Mouse (Mus musculus): ENCODE measurements at regions not wholly inside any gene's neighbourhood (a gene's known extent, or its start where the extent isn't known, plus 50 kb on each side); places are given as distances from the start of the nearest gene placed in this dataset.
"Not testable (repeated sequence)": the region's sequence is repeated elsewhere in the genome, so short reads cannot be mapped to it uniquely, and the experiment has no call there.

GRCm38 (mm10) chr1:12120926-12121325, 707.0 kb downstream of the A830018L16Rik start:
- no peaks in the 10 kb centered on the region for H3K36me3 ChIP-seq (ENCODE audit: control insufficient read depth, insufficient read depth, low read length)
- no peak overlapping the region for H3K4me3 ChIP-seq (ENCODE audit: low read length)
- no peaks in the 10 kb centered on the region for H3K4me1 ChIP-seq (ENCODE audit: control insufficient read depth, insufficient read depth, low read length)
- no peak overlapping the region for H3K4me2 ChIP-seq (ENCODE audit: low read depth, low read length)
- no peak overlapping the region for H3K9ac ChIP-seq (ENCODE audit: low read depth, low read length)
- WGBS, result 87% methylated on average over 7 of the region's 7 CpGs
- no peak overlapping the region for H3K27ac ChIP-seq (ENCODE audit: low read length)
- H3K27me3 ChIP-seq (replicated peaks; ENCODE audit: control insufficient read depth, insufficient read depth, low read length), result no peaks in the 10 kb centered on the region
- no peak for ATAC-seq
- H3K9me3 ChIP-seq (ENCODE audit: control insufficient read depth, low read length), result no peaks in the 10 kb centered on the region

- H3K4me2 ChIP-seq (ENCODE audit: low read depth, low read length); H3K9me3 ChIP-seq (ENCODE audit: control insufficient read depth, low read length); H3K4me3 ChIP-seq (ENCODE audit: low read length); H3K27me3 ChIP-seq (replicated peaks; ENCODE audit: control insufficient read depth, insufficient read depth, low read length); H3K4me1 ChIP-seq (ENCODE audit: control insufficient read depth, insufficient read depth, low read length); H3K27ac ChIP-seq (ENCODE audit: low read length); H3K36me3 ChIP-seq (ENCODE audit: control insufficient read depth, insufficient read depth, low read length); ATAC-seq; H3K9ac ChIP-seq (ENCODE audit: low read depth, low read length): not testable (repeated sequence)
- WGBS, result 78% methylated on average over 2 of the region's 2 CpGs
Measured at GRCm38 (mm10) chr1:12126611-12127010, 712.7 kb downstream of the A830018L16Rik start.

GRCm38 (mm10) chr1:12170503-12170902, 756.6 kb downstream of the A830018L16Rik start:
- no peaks in the 10 kb centered on the region for H3K36me3 ChIP-seq (ENCODE audit: control insufficient read depth, insufficient read depth, low read length)
- WGBS, result 93% methylated on average over 10 of the region's 10 CpGs

GRCm38 (mm10) chr1:12189646-12190233, 775.8 kb downstream of the A830018L16Rik start:
- no peaks in the 10 kb centered on the region for H3K4me1 ChIP-seq (ENCODE audit: control insufficient read depth, insufficient read depth, low read length)
- no peak overlapping the region for H3K4me2 ChIP-seq (ENCODE audit: low read depth, low read length)
- 42% methylated on average over 5 of the region's 5 CpGs for WGBS
- H3K9ac ChIP-seq (ENCODE audit: low read depth, low read length), result no peak overlapping the region
- peak; percentile 31; the same call in 1 of the 2 replicates for ATAC-seq
- no peaks in the 10 kb centered on the region for H3K9me3 ChIP-seq (ENCODE audit: control insufficient read depth, low read length)
- no peaks in the 10 kb centered on the region for H3K27me3 ChIP-seq (replicated peaks; ENCODE audit: control insufficient read depth, insufficient read depth, low read length)
- H3K27ac ChIP-seq (ENCODE audit: low read length), result no peak overlapping the region
- no peaks in the 10 kb centered on the region for H3K36me3 ChIP-seq (ENCODE audit: control insufficient read depth, insufficient read depth, low read length)
- H3K4me3 ChIP-seq (ENCODE audit: low read length), result no peak overlapping the region

More at GRCm38 (mm10) chr1:12170503-12170902, 756.6 kb downstream of the A830018L16Rik start:
- H3K9me3 ChIP-seq (ENCODE audit: control insufficient read depth, low read length), result no peaks in the 10 kb centered on the region
- no peak overlapping the region for H3K27ac ChIP-seq (ENCODE audit: low read length)
- H3K4me2 ChIP-seq (ENCODE audit: low read depth, low read length), result no peak overlapping the region
- no peaks in the 10 kb centered on the region for H3K4me1 ChIP-seq (ENCODE audit: control insufficient read depth, insufficient read depth, low read length)
- no peak overlapping the region for H3K4me3 ChIP-seq (ENCODE audit: low read length)
- H3K9ac ChIP-seq (ENCODE audit: low read depth, low read length), result no peak overlapping the region
- no peaks in the 10 kb centered on the region for H3K27me3 ChIP-seq (replicated peaks; ENCODE audit: control insufficient read depth, insufficient read depth, low read length)
- ATAC-seq, result no peak

- H3K4me2 ChIP-seq (ENCODE audit: low read depth, low read length), result no peak overlapping the region
- no peaks in the 10 kb centered on the region for H3K4me1 ChIP-seq (ENCODE audit: control insufficient read depth, insufficient read depth, low read length)
- ATAC-seq, result no peak
- H3K27ac ChIP-seq (ENCODE audit: low read length), result no peak overlapping the region
- H3K4me3 ChIP-seq (ENCODE audit: low read length), result no peak overlapping the region
- no peaks in the 10 kb centered on the region for H3K9me3 ChIP-seq (ENCODE audit: control insufficient read depth, low read length)
- no peak overlapping the region for H3K9ac ChIP-seq (ENCODE audit: low read depth, low read length)
- WGBS, result 63% methylated on average over 1 of the region's 1 CpGs
- no peaks in the 10 kb centered on the region for H3K36me3 ChIP-seq (ENCODE audit: control insufficient read depth, insufficient read depth, low read length)
- no peaks in the 10 kb centered on the region for H3K27me3 ChIP-seq (replicated peaks; ENCODE audit: control insufficient read depth, insufficient read depth, low read length)
Measured at GRCm38 (mm10) chr1:12192588-12192987, 778.7 kb downstream of the A830018L16Rik start.

- Histone ChIP-seq H3K4me2 (ENCODE audit: low read depth, low read length) (no peak overlapping the region), H3K4me3 (ENCODE audit: low read length) (no peak overlapping the region), H3K4me1 (ENCODE audit: control insufficient read depth, insufficient read depth, low read length) (no peaks in the 10 kb centered on the region), H3K9me3 (ENCODE audit: control insufficient read depth, low read length) (no peaks in the 10 kb centered on the region), H3K9ac (ENCODE audit: low read depth, low read length) (no peak overlapping the region), H3K27me3 (replicated peaks; ENCODE audit: control insufficient read depth, insufficient read depth, low read length) (no peaks in the 10 kb centered on the region), H3K36me3 (ENCODE audit: control insufficient read depth, insufficient read depth, low read length) (no peaks in the 10 kb centered on the region), H3K27ac (ENCODE audit: low read length) (no peak overlapping the region)
- no peak for ATAC-seq
- WGBS, result 74% methylated on average over 1 of the region's 1 CpGs
Measured at GRCm38 (mm10) chr1:12231089-12231488, 817.2 kb downstream of the A830018L16Rik start.

GRCm38 (mm10) chr1:12242090-12242489, 828.2 kb downstream of the A830018L16Rik start:
- Histone ChIP-seq H3K4me2 (ENCODE audit: low read depth, low read length) (no peak overlapping the region), H3K4me1 (ENCODE audit: control insufficient read depth, insufficient read depth, low read length) (no peaks in the 10 kb centered on the region), H3K27me3 (replicated peaks; ENCODE audit: control insufficient read depth, insufficient read depth, low read length) (no peaks in the 10 kb centered on the region), H3K9ac (ENCODE audit: low read depth, low read length) (no peak overlapping the region), H3K36me3 (ENCODE audit: control insufficient read depth, insufficient read depth, low read length) (no peaks in the 10 kb centered on the region), H3K27ac (ENCODE audit: low read length) (no peak overlapping the region), H3K4me3 (ENCODE audit: low read length) (no peak overlapping the region), H3K9me3 (ENCODE audit: control insufficient read depth, low read length) (no peaks in the 10 kb centered on the region)
- no peak for ATAC-seq

- no peaks in the 10 kb centered on the region for H3K27me3 ChIP-seq (replicated peaks; ENCODE audit: control insufficient read depth, insufficient read depth, low read length)
- H3K4me2 ChIP-seq (ENCODE audit: low read depth, low read length), result no peak overlapping the region
- H3K4me1 ChIP-seq (ENCODE audit: control insufficient read depth, insufficient read depth, low read length), result no peaks in the 10 kb centered on the region
- H3K36me3 ChIP-seq (ENCODE audit: control insufficient read depth, insufficient read depth, low read length), result no peaks in the 10 kb centered on the region
- H3K9ac ChIP-seq (ENCODE audit: low read depth, low read length), result no peak overlapping the region
- no peak overlapping the region for H3K27ac ChIP-seq (ENCODE audit: low read length)
- H3K4me3 ChIP-seq (ENCODE audit: low read length), result no peak overlapping the region
- 89% methylated on average over 4 of the region's 4 CpGs for WGBS
- no peaks in the 10 kb centered on the region for H3K9me3 ChIP-seq (ENCODE audit: control insufficient read depth, low read length)
- ATAC-seq, result no peak
Measured at GRCm38 (mm10) chr1:12282493-12282892, 868.6 kb downstream of the A830018L16Rik start.

- no peaks in the 10 kb centered on the region for H3K27me3 ChIP-seq (replicated peaks; ENCODE audit: control insufficient read depth, insufficient read depth, low read length)
- no peak overlapping the region for H3K4me3 ChIP-seq (ENCODE audit: low read length)
- H3K9me3 ChIP-seq (ENCODE audit: control insufficient read depth, low read length), result no peaks in the 10 kb centered on the region
- no peak overlapping the region for H3K27ac ChIP-seq (ENCODE audit: low read length)
- no peak overlapping the region for H3K4me2 ChIP-seq (ENCODE audit: low read depth, low read length)
- no peak for ATAC-seq
- no peak overlapping the region for H3K9ac ChIP-seq (ENCODE audit: low read depth, low read length)
- WGBS, result 47% methylated on average over 6 of the region's 6 CpGs
- no peaks in the 10 kb centered on the region for H3K4me1 ChIP-seq (ENCODE audit: control insufficient read depth, insufficient read depth, low read length)
- no peaks in the 10 kb centered on the region for H3K36me3 ChIP-seq (ENCODE audit: control insufficient read depth, insufficient read depth, low read length)
Measured at GRCm38 (mm10) chr1:12285551-12285950, 871.6 kb downstream of the A830018L16Rik start.

GRCm38 (mm10) chr1:12286026-12286425, 872.1 kb downstream of the A830018L16Rik start:
- Histone ChIP-seq H3K9me3 (ENCODE audit: control insufficient read depth, low read length) (no peaks in the 10 kb centered on the region), H3K36me3 (ENCODE audit: control insufficient read depth, insufficient read depth, low read length) (no peaks in the 10 kb centered on the region), H3K27ac (ENCODE audit: low read length) (no peak overlapping the region), H3K4me3 (ENCODE audit: low read length) (no peak overlapping the region), H3K4me1 (ENCODE audit: control insufficient read depth, insufficient read depth, low read length) (no peaks in the 10 kb centered on the region), H3K4me2 (ENCODE audit: low read depth, low read length) (no peak overlapping the region), H3K9ac (ENCODE audit: low read depth, low read length) (no peak overlapping the region), H3K27me3 (replicated peaks; ENCODE audit: control insufficient read depth, insufficient read depth, low read length) (no peaks in the 10 kb centered on the region)
- ATAC-seq, result no peak
- 67% methylated on average over 3 of the region's 3 CpGs for WGBS

Data from intestine, embryonic 16.5 days (tissue).